Mouse (Mus musculus) myocyte (in vitro differentiated cells): ENCODE measurements around the gene Spsb1. TPM values are rescaled to one million over a fixed set of nuclear protein-coding genes. Genes with fewer than 3 reads are reported as not detected.

ENCODE experiments used
- H3K27me3 ChIP-seq: one replicate; pipeline ENCODE4 v1.6.1; 2011; ENCODE audit not compliant: control insufficient read depth, insufficient read depth, insufficient read length
- H3K36me3 ChIP-seq: one replicate; pipeline ENCODE4 v1.6.1; 2011; ENCODE audit not compliant: control insufficient read depth, insufficient read depth
- H3K4me2 ChIP-seq: one replicate; pipeline ENCODE4 v1.6.1; 2011; ENCODE audit warnings: low read depth, control low read depth
- H3K4me3 ChIP-seq: one replicate; pipeline ENCODE4 v1.5.1; 2011; ENCODE audit warnings: mild to moderate bottlenecking, control low read depth, moderate library complexity
- H3K79me2 ChIP-seq: one replicate; pipeline ENCODE4 v1.6.1; 2011; ENCODE audit not compliant: control insufficient read depth, insufficient read depth
- H3ac ChIP-seq: one replicate; pipeline ENCODE4 v1.6.1; 2011; ENCODE audit not compliant: control insufficient read depth, insufficient read length
- CEBPB ChIP-seq: IDR thresholded peaks from 2 replicates; pipeline ENCODE4 v1.6.1; 2011; ENCODE audit warnings: mild to moderate bottlenecking, moderate library complexity; ENCODE audit not compliant: poor library complexity, insufficient read depth, severe bottlenecking
- E2F4 ChIP-seq: IDR thresholded peaks from one replicate; pipeline ENCODE4 v1.6.1; 2011; ENCODE audit warnings: mild to moderate bottlenecking, control low read depth, moderate library complexity; ENCODE audit not compliant: insufficient read depth
- MAX ChIP-seq: IDR thresholded peaks from one replicate; pipeline ENCODE4 v1.6.1; 2011; ENCODE audit warnings: low read depth, mild to moderate bottlenecking, control low read depth
- MYOD1 ChIP-seq, 3 experiments: IDR thresholded peaks; one replicate each; pipeline ENCODE4 v1.6.1; 2011; ENCODE audit warnings: control low read depth in 2 of 3, low read depth in 2 of 3, mild to moderate bottlenecking in 2 of 3, moderate library complexity in 1 of 3; ENCODE audit not compliant: insufficient read length in 2 of 3, control insufficient read depth in 1 of 3
- MYOG ChIP-seq, 3 experiments: IDR thresholded peaks; one replicate each; pipeline ENCODE4 v1.6.1; 2011; ENCODE audit warnings: control low read depth in 2 of 3, low read depth in 2 of 3, mild to moderate bottlenecking in 2 of 3; ENCODE audit not compliant: insufficient read length in 2 of 3, control insufficient read depth in 1 of 3, insufficient read depth in 1 of 3
- POLR2A ChIP-seq: IDR thresholded peaks from one replicate; pipeline ENCODE4 v1.6.1; 2011; ENCODE audit warnings: low read depth, mild to moderate bottlenecking, control low read depth, moderate library complexity; ENCODE audit not compliant: insufficient read length
- POLR2AphosphoS2 ChIP-seq: IDR thresholded peaks from one replicate; pipeline ENCODE4 v1.6.1; 2011; ENCODE audit warnings: low read depth, control low read depth; ENCODE audit not compliant: insufficient read length
- REST ChIP-seq: IDR thresholded peaks from one replicate; pipeline ENCODE4 v1.6.1; 2011; ENCODE audit warnings: mild to moderate bottlenecking, control low read depth, moderate library complexity; ENCODE audit not compliant: insufficient read depth, insufficient read length
- SRF ChIP-seq: IDR thresholded peaks from one replicate; pipeline ENCODE4 v1.6.1; 2011; ENCODE audit warnings: low read depth; ENCODE audit not compliant: control insufficient read depth, insufficient read length
- TCF12 ChIP-seq: IDR thresholded peaks from one replicate; pipeline ENCODE4 v1.6.1; 2011; ENCODE audit warnings: mild to moderate bottlenecking, control low read depth; ENCODE audit not compliant: poor library complexity, insufficient read depth, severe bottlenecking
- TCF3 ChIP-seq: IDR thresholded peaks from one replicate; pipeline ENCODE4 v1.6.1; 2011; ENCODE audit warnings: low read depth, control low read depth; ENCODE audit not compliant: insufficient read length
- USF1 ChIP-seq: IDR thresholded peaks from one replicate; pipeline ENCODE4 v1.6.1; 2011; ENCODE audit warnings: low read depth, mild to moderate bottlenecking, control low read depth, moderate library complexity
- polyA plus RNA-seq: library from polyadenylated mRNA; unstranded; fragments of >200 nt; fragmentation: generic; extraction: Trizol; gene quantifications from one replicate; pipeline ENCODE4 v1.2.1, GENCODE M21; 2012; ENCODE audit warnings: missing spikeins

The Spsb1 gene
- polyA plus RNA-seq, 1 experiment = 22.6 TPM

GRCm38 (mm10) chr4:149906921-149907320 lies 47.9 kb downstream of the Spsb1 start:
- peaks cover 9% of the 10 kb centered on the region for H3K79me2 ChIP-seq
- no peak overlapping the region for H3K4me2 ChIP-seq
- H3K36me3 ChIP-seq = peaks cover 12% of the 10 kb centered on the region
- H3K4me3 ChIP-seq = no peak overlapping the region
- TF ChIP-seq MAX (no peak), POLR2AphosphoS2 (no peak), CEBPB (no peak), MYOG (IDR thresholded peaks at IDR 0.05; ENCODE audit: control insufficient read depth in 1 of 3, insufficient read depth in 1 of 3, insufficient read length in 2 of 3, low read depth in 2 of 3) (no peak), TCF3 (no peak), REST (no peak), E2F4 (no peak), USF1 (no peak), MYOD1 (IDR thresholded peaks at IDR 0.05; ENCODE audit: control insufficient read depth in 1 of 3, insufficient read length in 2 of 3, low read depth in 2 of 3) (no peak), TCF12 (no peak), SRF (no peak), POLR2A (no peak)
- no peaks in the 10 kb centered on the region for H3K27me3 ChIP-seq
- no peak overlapping the region for H3ac ChIP-seq

- Histone ChIP-seq H3K27me3 (no peaks in the 10 kb centered on the region), H3K36me3 (peaks cover 12% of the 10 kb centered on the region), H3ac (no peak overlapping the region), H3K79me2 (peaks cover 5% of the 10 kb centered on the region), H3K4me2 (no peak overlapping the region), H3K4me3 (no peak overlapping the region)
- TF ChIP-seq TCF12 = no peak
- TF ChIP-seq MAX = no peak
- no peak for TF ChIP-seq MYOG (IDR thresholded peaks at IDR 0.05; ENCODE audit: control insufficient read depth in 1 of 3, insufficient read depth in 1 of 3, insufficient read length in 2 of 3, low read depth in 2 of 3)
- no peak for TF ChIP-seq CEBPB
- no peak for TF ChIP-seq TCF3
- TF ChIP-seq REST = no peak
- no peak for TF ChIP-seq SRF
- TF ChIP-seq E2F4 = no peak
- no peak for TF ChIP-seq MYOD1 (IDR thresholded peaks at IDR 0.05; ENCODE audit: control insufficient read depth in 1 of 3, insufficient read length in 2 of 3, low read depth in 2 of 3)
- TF ChIP-seq POLR2AphosphoS2 = no peak
- no peak for TF ChIP-seq USF1
- TF ChIP-seq POLR2A = no peak
Measured at GRCm38 (mm10) chr4:149905302-149905974, 49.4 kb downstream of the Spsb1 start.

- TF ChIP-seq MYOD1 (IDR thresholded peaks at IDR 0.05; ENCODE audit: control insufficient read depth in 1 of 3, insufficient read length in 2 of 3, low read depth in 2 of 3) = peak in 2 of 3 experiments; percentile 53 to 55
- no peak for TF ChIP-seq USF1
- TF ChIP-seq CEBPB = no peak
- no peak for TF ChIP-seq MYOG (IDR thresholded peaks at IDR 0.05; ENCODE audit: control insufficient read depth in 1 of 3, insufficient read depth in 1 of 3, insufficient read length in 2 of 3, low read depth in 2 of 3)
- TF ChIP-seq REST = no peak
- no peak for TF ChIP-seq POLR2AphosphoS2
- no peak for TF ChIP-seq TCF3
- H3K79me2 ChIP-seq = peaks cover 5% of the 10 kb centered on the region
- no peaks in the 10 kb centered on the region for H3K27me3 ChIP-seq
- no peak overlapping the region for H3ac ChIP-seq
- H3K4me3 ChIP-seq = no peak overlapping the region
- peaks cover 12% of the 10 kb centered on the region for H3K36me3 ChIP-seq
- no peak overlapping the region for H3K4me2 ChIP-seq
Measured at GRCm38 (mm10) chr4:149903026-149903425, 51.8 kb downstream of the Spsb1 start.

GRCm38 (mm10) chr4:149901349-149901782 lies 53.5 kb downstream of the Spsb1 start:
- Histone ChIP-seq H3K4me3 (no peak overlapping the region), H3K79me2 (peaks cover 5% of the 10 kb centered on the region), H3ac (no peak overlapping the region), H3K36me3 (peaks cover 12% of the 10 kb centered on the region), H3K27me3 (no peaks in the 10 kb centered on the region), H3K4me2 (no peak overlapping the region)
- no peak for TF ChIP-seq MAX
- TF ChIP-seq POLR2AphosphoS2 = no peak
- TF ChIP-seq TCF12 = no peak
- no peak for TF ChIP-seq E2F4
- TF ChIP-seq USF1 = no peak
- TF ChIP-seq MYOG (IDR thresholded peaks at IDR 0.05; ENCODE audit: control insufficient read depth in 1 of 3, insufficient read depth in 1 of 3, insufficient read length in 2 of 3, low read depth in 2 of 3) = no peak
- no peak for TF ChIP-seq TCF3
- no peak for TF ChIP-seq POLR2A
- no peak for TF ChIP-seq CEBPB
- no peak for TF ChIP-seq REST
- no peak for TF ChIP-seq SRF
- TF ChIP-seq MYOD1 (IDR thresholded peaks at IDR 0.05; ENCODE audit: control insufficient read depth in 1 of 3, insufficient read length in 2 of 3, low read depth in 2 of 3) = no peak
